Mouse (Mus musculus) hindbrain, embryonic 12.5 days (tissue): ENCODE data around the gene Lbh. TPM values are rescaled to one million over a fixed set of nuclear protein-coding genes. Genes with fewer than 3 reads are reported as not detected.

Source experiments
- ATAC-seq: fragments of 200-750 bp; cut with Nextera tagmentation; 2 replicates; pipeline ENCODE4 v1.8.0; 2017; ENCODE audit warnings: moderate TSS enrichment; ENCODE audit not compliant: low FRiP score
- H3K27ac ChIP-seq: fragments of 300-500 bp; sonication (generic); 2 replicates; pipeline ENCODE4 v1.5.1; 2016; ENCODE audit warnings: mild to moderate bottlenecking
- H3K27me3 ChIP-seq: fragments of 300-500 bp; sonication (generic); 2 replicates; pipeline ENCODE4 v1.6.1; 2016; ENCODE audit warnings: mild to moderate bottlenecking
- H3K36me3 ChIP-seq: fragments of 300-500 bp; sonication (generic); 2 replicates; pipeline ENCODE4 v1.6.1; 2016; ENCODE audit warnings: mild to moderate bottlenecking
- H3K4me1 ChIP-seq: fragments of 300-500 bp; sonication (generic); 2 replicates; pipeline ENCODE4 v1.6.1; 2016
- H3K4me2 ChIP-seq: fragments of 300-500 bp; sonication (generic); replicated peaks from 2 replicates; pipeline ENCODE4 v1.6.1; 2016; ENCODE audit warnings: mild to moderate bottlenecking
- H3K4me3 ChIP-seq: fragments of 300-500 bp; sonication (generic); 2 replicates; pipeline ENCODE4 v1.5.1; 2016; ENCODE audit warnings: mild to moderate bottlenecking
- H3K9ac ChIP-seq: fragments of 300-500 bp; sonication (generic); 2 replicates; pipeline ENCODE4 v1.6.1; 2016; ENCODE audit warnings: mild to moderate bottlenecking, moderate library complexity
- H3K9me3 ChIP-seq: fragments of 300-500 bp; sonication (generic); replicated peaks from 2 replicates; pipeline ENCODE4 v1.6.1; 2016; ENCODE audit warnings: mild to moderate bottlenecking
- WGBS: fragments of 180-500 bp; shearing (Covaris S2); methylation state at CpG from one replicate; pipeline ENCODE4 v1.1.7; 2016; 5-methylcytosine and 5-hydroxymethylcytosine counted together
- polyA plus RNA-seq: library from polyadenylated mRNA; unstranded; fragments of >200 nt; fragmentation: Nextera tagmentation; extraction: Ambion mirVana; gene quantifications from 2 replicates; pipeline ENCODE4 v1.2.1, GENCODE M21; 2016

Lbh gene
- 4.3 and 4.4 TPM in 2 replicates for polyA plus RNA-seq

GRCm38 (mm10) chr17:72918053-72918452 is at the start of gene Lbh:
Gene Lbh, plus strand, starts transcription at chr17:72918305.
- peaks cover 17% of the 10 kb centered on the region; the same call in 1 of the 2 replicates for H3K36me3 ChIP-seq
- ATAC-seq = peak; percentile 89
- H3K9ac ChIP-seq = peak within 1 kb of the TSS; percentile 88
- H3K27me3 ChIP-seq = 0 out of 2 replicates have a peak, but pooled peaks cover 6% of the 10 kb centered on the region
- no peaks in the 10 kb centered on the region for H3K9me3 ChIP-seq
- peaks cover 43% of the 10 kb centered on the region for H3K4me1 ChIP-seq
- H3K27ac ChIP-seq = peak within 1 kb of the TSS; percentile 89
- H3K4me2 ChIP-seq = peak within 1 kb of the TSS; percentile 84
- 0% methylated on average over 35 of the region's 35 CpGs for WGBS
- peak within 1 kb of the TSS; percentile 67 for H3K4me3 ChIP-seq

GRCm38 (mm10) chr17:72878979-72879378 is 39.1 kb upstream of the Lbh start:
- Histone ChIP-seq H3K36me3 (no peaks in the 10 kb centered on the region), H3K4me3 (no peak overlapping the region), H3K27me3 (no peaks in the 10 kb centered on the region), H3K27ac (no peak overlapping the region), H3K9me3 (no peaks in the 10 kb centered on the region), H3K9ac (no peak overlapping the region), H3K4me2 (no peak overlapping the region), H3K4me1 (no peaks in the 10 kb centered on the region)
- 95% methylated on average over 9 of the region's 9 CpGs for WGBS
- ATAC-seq = no peak

DNA sequence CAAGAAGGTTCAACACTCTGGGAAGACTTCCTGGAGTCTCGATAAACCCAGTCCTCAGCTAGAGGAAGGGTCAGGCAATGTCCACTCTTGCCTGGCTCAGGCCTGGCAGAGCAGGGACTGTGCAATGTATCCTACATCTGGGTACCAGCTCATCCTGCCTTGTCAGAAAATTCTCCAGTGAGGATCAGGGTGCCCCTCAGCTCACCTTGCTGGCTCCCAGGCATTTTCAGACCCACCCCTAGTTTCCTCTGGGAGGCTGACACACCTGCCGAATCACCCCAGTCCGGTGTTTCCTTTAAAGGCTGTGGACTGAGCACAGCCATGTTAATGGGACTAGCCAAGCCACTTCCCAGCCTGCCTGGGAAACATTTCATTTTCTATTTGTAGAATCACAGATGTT is 37.9 kb upstream of the Lbh start:
- no peak overlapping the region for H3K9ac ChIP-seq
- H3K4me3 ChIP-seq = no peak overlapping the region
- WGBS = 69% methylated on average over 3 of the region's 3 CpGs
- H3K4me2 ChIP-seq = no peak overlapping the region
- no peaks in the 10 kb centered on the region for H3K9me3 ChIP-seq
- no peak for ATAC-seq
- no peaks in the 10 kb centered on the region for H3K4me1 ChIP-seq
- no peak overlapping the region for H3K27ac ChIP-seq
- no peaks in the 10 kb centered on the region for H3K36me3 ChIP-seq
- no peaks in the 10 kb centered on the region for H3K27me3 ChIP-seq

GRCm38 (mm10) chr17:72881051-72881450 is 37.1 kb upstream of the Lbh start:
- no peaks in the 10 kb centered on the region for H3K9me3 ChIP-seq
- H3K4me2 ChIP-seq = no peak overlapping the region
- H3K27me3 ChIP-seq = no peaks in the 10 kb centered on the region
- H3K4me1 ChIP-seq = no peaks in the 10 kb centered on the region
- H3K4me3 ChIP-seq = no peak overlapping the region
- H3K27ac ChIP-seq = no peak overlapping the region
- H3K36me3 ChIP-seq = no peaks in the 10 kb centered on the region
- 74% methylated on average over 3 of the region's 3 CpGs for WGBS
- no peak for ATAC-seq
- H3K9ac ChIP-seq = no peak overlapping the region

- no peak overlapping the region for H3K9ac ChIP-seq
- WGBS = 53% methylated on average over 1 of the region's 1 CpGs
- H3K4me2 ChIP-seq = no peak overlapping the region
These were observed 36.3 kb upstream of the Lbh start for GRCm38 (mm10) chr17:72881804-72882203.

GRCm38 (mm10) chr17:72889556-72890397 is 28.3 kb upstream of the Lbh start:
- WGBS = 18% methylated on average over 17 of the region's 20 CpGs
- Histone ChIP-seq H3K9ac (no peak overlapping the region), H3K9me3 (no peaks in the 10 kb centered on the region), H3K27ac (no peak overlapping the region), H3K27me3 (no peaks in the 10 kb centered on the region), H3K36me3 (no peaks in the 10 kb centered on the region), H3K4me2 (peak overlapping the region; percentile 34), H3K4me1 (peaks cover 6% of the 10 kb centered on the region; the same call in 1 of the 2 replicates), H3K4me3 (no peak overlapping the region)
- ATAC-seq = peak; percentile 89

More at GRCm38 (mm10) chr17:72881804-72882203, 36.3 kb upstream of the Lbh start:
- Histone ChIP-seq H3K9me3 (no peaks in the 10 kb centered on the region), H3K36me3 (no peaks in the 10 kb centered on the region), H3K4me3 (no peak overlapping the region), H3K27ac (no peak overlapping the region), H3K4me1 (no peaks in the 10 kb centered on the region), H3K27me3 (no peaks in the 10 kb centered on the region)
- no peak for ATAC-seq

GRCm38 (mm10) chr17:72890398-72890898 is 27.7 kb upstream of the Lbh start:
- Histone ChIP-seq H3K36me3 (no peaks in the 10 kb centered on the region), H3K9me3 (no peaks in the 10 kb centered on the region), H3K27ac (no peak overlapping the region), H3K27me3 (no peaks in the 10 kb centered on the region), H3K4me2 (peak overlapping the region; percentile 34; the same call in 1 of the 2 replicates), H3K9ac (no peak overlapping the region), H3K4me3 (no peak overlapping the region), H3K4me1 (peaks cover 6% of the 10 kb centered on the region; the same call in 1 of the 2 replicates)
- ATAC-seq = peak; percentile 61
- WGBS = 53% methylated on average over 8 of the region's 8 CpGs

GRCm38 (mm10) chr17:72891556-72891955 is 26.5 kb upstream of the Lbh start:
- Histone ChIP-seq H3K27ac (no peak overlapping the region), H3K9me3 (no peaks in the 10 kb centered on the region), H3K27me3 (no peaks in the 10 kb centered on the region), H3K4me1 (peaks cover 6% of the 10 kb centered on the region; the same call in 1 of the 2 replicates), H3K9ac (no peak overlapping the region), H3K4me3 (no peak overlapping the region), H3K4me2 (no peak overlapping the region), H3K36me3 (no peaks in the 10 kb centered on the region)
- 85% methylated on average over 6 of the region's 6 CpGs for WGBS
- no peak for ATAC-seq

GRCm38 (mm10) chr17:72895506-72895905 is 22.6 kb upstream of the Lbh start:
- WGBS = 90% methylated on average over 3 of the region's 3 CpGs
- ATAC-seq = no peak

GRCm38 (mm10) chr17:72897076-72897475 is 21.0 kb upstream of the Lbh start:
- H3K9me3 ChIP-seq = no peaks in the 10 kb centered on the region
- no peak for ATAC-seq
- H3K4me1 ChIP-seq = no peaks in the 10 kb centered on the region; the same call in 1 of the 2 replicates
- H3K9ac ChIP-seq = no peak overlapping the region
- no peaks in the 10 kb centered on the region for H3K27me3 ChIP-seq
- 87% methylated on average over 7 of the region's 7 CpGs for WGBS
- H3K4me3 ChIP-seq = no peak overlapping the region
- no peaks in the 10 kb centered on the region for H3K36me3 ChIP-seq
- H3K27ac ChIP-seq = no peak overlapping the region
- no peak overlapping the region for H3K4me2 ChIP-seq

More at GRCm38 (mm10) chr17:72895506-72895905, 22.6 kb upstream of the Lbh start:
- Histone ChIP-seq H3K4me3 (no peak overlapping the region), H3K27ac (no peak overlapping the region), H3K27me3 (no peaks in the 10 kb centered on the region), H3K4me2 (no peak overlapping the region), H3K4me1 (no peaks in the 10 kb centered on the region; the same call in 1 of the 2 replicates), H3K9me3 (no peaks in the 10 kb centered on the region), H3K36me3 (no peaks in the 10 kb centered on the region), H3K9ac (no peak overlapping the region)

DNA sequence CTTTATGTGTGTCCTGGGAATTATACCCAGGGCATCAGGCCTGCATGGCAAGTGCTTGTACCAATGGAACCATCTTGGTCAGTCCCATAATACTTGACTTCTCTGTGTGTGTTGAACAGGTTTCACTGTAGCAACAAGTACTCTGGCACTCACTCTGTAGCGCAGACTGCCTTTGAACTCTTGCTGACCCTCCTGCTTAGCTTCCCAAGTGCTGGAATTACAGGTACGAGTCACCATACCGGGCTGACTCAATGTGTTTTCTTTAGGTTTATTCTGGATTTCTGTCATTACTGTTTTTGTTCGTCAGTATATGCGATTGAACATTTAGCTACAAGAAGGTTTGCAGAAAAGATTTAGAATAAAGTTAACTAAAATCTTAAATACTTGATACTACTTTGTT is 20.1 kb upstream of the Lbh start:
- Histone ChIP-seq H3K36me3 (no peaks in the 10 kb centered on the region), H3K27ac (no peak overlapping the region), H3K27me3 (no peaks in the 10 kb centered on the region), H3K4me3 (no peak overlapping the region), H3K4me2 (no peak overlapping the region), H3K4me1 (no peaks in the 10 kb centered on the region; the same call in 1 of the 2 replicates), H3K9ac (no peak overlapping the region), H3K9me3 (no peaks in the 10 kb centered on the region)
- WGBS = 88% methylated on average over 5 of the region's 5 CpGs
- no peak for ATAC-seq

GRCm38 (mm10) chr17:72898775-72899174 is 19.3 kb upstream of the Lbh start:
- H3K27ac ChIP-seq = no peak overlapping the region
- no peak for ATAC-seq
- no peak overlapping the region for H3K9ac ChIP-seq
- no peaks in the 10 kb centered on the region for H3K27me3 ChIP-seq
- H3K4me3 ChIP-seq = no peak overlapping the region
- H3K9me3 ChIP-seq = no peaks in the 10 kb centered on the region
- H3K4me1 ChIP-seq = no peaks in the 10 kb centered on the region; the same call in 1 of the 2 replicates
- 72% methylated on average over 3 of the region's 3 CpGs for WGBS
- no peaks in the 10 kb centered on the region for H3K36me3 ChIP-seq
- H3K4me2 ChIP-seq = no peak overlapping the region
